ENCODE assay signal across 8 mouse cellular contexts in the genomic region with DNA sequence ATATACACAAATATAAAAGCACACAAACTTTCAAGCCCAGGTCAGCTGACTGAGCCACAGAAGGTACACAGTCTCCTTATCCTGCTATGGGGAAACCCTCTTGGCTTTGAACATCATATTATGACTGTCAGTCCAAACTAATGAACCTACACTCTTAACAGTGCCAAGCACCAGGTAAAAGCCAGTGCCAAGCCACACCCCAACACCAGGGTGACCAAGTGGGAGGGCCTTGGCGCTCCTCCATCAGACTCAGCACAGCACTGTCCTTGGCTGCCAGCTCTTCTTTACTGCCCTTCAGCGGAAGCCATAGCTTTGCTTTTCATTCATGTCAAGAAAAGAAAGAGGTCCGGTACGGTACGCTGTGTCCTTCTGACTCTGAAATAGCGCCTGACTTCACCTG. TPM values are rescaled to one million over a fixed set of nuclear protein-coding genes. Genes with fewer than 3 reads are reported as not detected.
DNase-seq lines count a peak whose midpoint lies in the region; ATAC-seq lines count a peak whose summit lies in the region.

No protein-coding gene starts in this region.

- no peaks in the 10 kb centered on the region for H3K27me3 ChIP-seq in midbrain, embryonic 12.5 days
- H3K27me3 ChIP-seq in midbrain, embryonic 14.5 days (ENCODE audit: control insufficient read depth, insufficient read depth, low read length), result no peaks in the 10 kb centered on the region
- H3K27me3 ChIP-seq in heart, embryonic 13.5 days (replicated peaks), result no peaks in the 10 kb centered on the region

- H3K9ac ChIP-seq in midbrain, embryonic 12.5 days (replicated peaks), result no peak overlapping the region
- H3K9ac ChIP-seq in midbrain, embryonic 14.5 days (replicated peaks; ENCODE audit: low read length), result no peak overlapping the region
- no peak overlapping the region for H3K9ac ChIP-seq in heart, embryonic 13.5 days

- H3K9me3 ChIP-seq in midbrain, embryonic 12.5 days, result no peaks in the 10 kb centered on the region
- H3K9me3 ChIP-seq in midbrain, embryonic 14.5 days (ENCODE audit: control insufficient read depth, low read length), result no peaks in the 10 kb centered on the region
- H3K9me3 ChIP-seq in heart, embryonic 13.5 days, result no peaks in the 10 kb centered on the region; the same call in 1 of the 2 replicates

- H3K4me3 ChIP-seq in midbrain, embryonic 12.5 days, result no peak overlapping the region
- no peak overlapping the region for H3K4me3 ChIP-seq in midbrain, embryonic 14.5 days (replicated peaks; ENCODE audit: low read depth, low read length)
- H3K4me3 ChIP-seq in brown adipose tissue, adult 24 weeks (ENCODE audit: insufficient read depth, low read depth, low read length), result no peak overlapping the region
- H3K4me3 ChIP-seq in heart, embryonic 13.5 days, result no peak overlapping the region

- no peak overlapping the region for H3K4me2 ChIP-seq in midbrain, embryonic 12.5 days (replicated peaks)
- H3K4me2 ChIP-seq in midbrain, embryonic 14.5 days (ENCODE audit: low read length), result no peak overlapping the region
- H3K4me2 ChIP-seq in heart, embryonic 13.5 days, result peak overlapping the region; percentile 12

- 93% methylated on average over 6 of the region's 6 CpGs for WGBS in midbrain, embryonic 12.5 days
- 91% methylated on average over 6 of the region's 6 CpGs for WGBS in midbrain, embryonic 14.5 days
- 72% methylated on average over 6 of the region's 6 CpGs for WGBS in heart, embryonic 13.5 days

- ATAC-seq in midbrain, embryonic 12.5 days (ENCODE audit: low FRiP score, low read depth), result peak; percentile 54
- ATAC-seq in midbrain, embryonic 14.5 days (ENCODE audit: low FRiP score, low TSS enrichment), result no peak
- ATAC-seq in heart, embryonic 13.5 days (ENCODE audit: extremely low read depth, insufficient number of reproducible peaks, low FRiP score, low TSS enrichment), result peak; percentile 49; the same call in 1 of the 2 replicates

- H3K27ac ChIP-seq in midbrain, embryonic 12.5 days (replicated peaks), result no peak overlapping the region
- no peak overlapping the region for H3K27ac ChIP-seq in midbrain, embryonic 14.5 days (replicated peaks; ENCODE audit: low read depth, low read length)
- H3K27ac ChIP-seq in brown adipose tissue, adult 24 weeks (replicated peaks; ENCODE audit: low read depth, low read length), result peak overlapping the region; percentile 52
- H3K27ac ChIP-seq in heart, embryonic 13.5 days (replicated peaks), result 0 out of 2 replicates have a peak overlapping the region, but pooled peaks have one; percentile 8

- H3K4me1 ChIP-seq in midbrain, embryonic 12.5 days, result 0 out of 2 replicates have a peak, but pooled peaks cover 5% of the 10 kb centered on the region
- no peaks in the 10 kb centered on the region for H3K4me1 ChIP-seq in midbrain, embryonic 14.5 days (ENCODE audit: control insufficient read depth, insufficient read depth, low read length)
- peaks cover 26% of the 10 kb centered on the region for H3K4me1 ChIP-seq in brown adipose tissue, adult 24 weeks (ENCODE audit: control insufficient read depth, insufficient read depth, insufficient read length, low read length)
- H3K4me1 ChIP-seq in heart, embryonic 13.5 days, result peaks cover 66% of the 10 kb centered on the region

- DNase-seq in midbrain, embryonic 14.5 days, result no peak
- DNase-seq in lung, adult 18-20 months, result peak; percentile 76 to 81
- DNase-seq in natural killer cell, adult 2 months (ENCODE audit: low spot score in 2 of 2), result no peak
- no peak for DNase-seq in gastrocnemius, adult 18-20 months (ENCODE audit: low spot score)
- no peak for DNase-seq in embryo, embryonic 11 days

- no peaks in the 10 kb centered on the region for H3K36me3 ChIP-seq in midbrain, embryonic 12.5 days
- no peaks in the 10 kb centered on the region for H3K36me3 ChIP-seq in midbrain, embryonic 14.5 days (ENCODE audit: control insufficient read depth, insufficient read depth, low read length)
- peaks cover 5% of the 10 kb centered on the region; the same call in 1 of the 2 replicates for H3K36me3 ChIP-seq in heart, embryonic 13.5 days

RNA-seq across cellular contexts. Expression of a gene that starts 51.8 kb away (rescaled TPM):
- polyA plus RNA-seq in midbrain, embryonic 12.5 days (2016; fragmentation: Nextera tagmentation; extraction: Ambion mirVana), result 37.3 and 41.2 TPM in 2 replicates
- polyA plus RNA-seq in midbrain, embryonic 14.5 days (2014; fragmentation: Nextera tagmentation; extraction: Ambion mirVana), result 10.6 and 19.1 TPM in 2 replicates
- 27.9 and 42.7 TPM in 2 replicates for polyA plus RNA-seq in brown adipose tissue, adult 24 weeks (2012; ENCODE audit: insufficient read depth, insufficient read length, missing spikeins)
- 55.0 and 55.8 TPM in 2 replicates for polyA plus RNA-seq in heart, embryonic 13.5 days (2015; fragmentation: Nextera tagmentation; extraction: Ambion mirVana)
- 10 to 100 TPM; 17.6 to 20.4 TPM for total RNA-seq in gastrocnemius, adult 18-20 months (2021)

Comparison
In these comparisons a context has a peak if more than half of its experiments do, and no peak if none do; other contexts are left out.
1. H3K27ac ChIP-seq: peak in brown adipose tissue, adult 24 weeks (single experiment) and heart, embryonic 13.5 days (single experiment); none in midbrain, embryonic 12.5 days (single experiment) and midbrain, embryonic 14.5 days (single experiment).
2. DNase-seq: peak in lung, adult 18-20 months (2 of 2); none in midbrain, embryonic 14.5 days (single experiment), natural killer cell, adult 2 months (0 of 2), gastrocnemius, adult 18-20 months (single experiment) and embryo, embryonic 11 days (single experiment).